8 mouse cellular contexts compared by ENCODE assay signal in genomic region chr4:128654505-128655381, GRCm38 (mm10). TPM values are rescaled to one million over a fixed set of nuclear protein-coding genes. Genes with fewer than 3 reads are reported as not detected.
DNase-seq lines count a peak whose midpoint lies in the region; ATAC-seq lines count a peak whose summit lies in the region.

Gene Phc2, plus strand, starts transcription at chr4:128654702.

- peak within 1 kb of the TSS; percentile 47 for H3K27ac ChIP-seq in embryonic facial prominence, embryonic 11.5 days (replicated peaks; ENCODE audit: low read depth, low read length)
- peak within 1 kb of the TSS; percentile 57 for H3K27ac ChIP-seq in intestine, embryonic 16.5 days (ENCODE audit: low read length)

- peak; percentile 92 for ATAC-seq in embryonic facial prominence, embryonic 11.5 days (replicated peaks; ENCODE audit: insufficient number of reproducible peaks, low FRiP score, low TSS enrichment, low read depth)
- peak; percentile 98 for ATAC-seq in intestine, embryonic 16.5 days

- peak within 1 kb of the TSS; percentile 76 for H3K9ac ChIP-seq in embryonic facial prominence, embryonic 11.5 days (replicated peaks; ENCODE audit: low read length)
- H3K9ac ChIP-seq in intestine, embryonic 16.5 days (ENCODE audit: low read depth, low read length), result peak within 1 kb of the TSS; percentile 93

- peaks cover 4% of the 10 kb centered on the region; the same call in 1 of the 2 replicates for H3K4me1 ChIP-seq in embryonic facial prominence, embryonic 11.5 days (ENCODE audit: control insufficient read depth, insufficient read depth, low read length)
- H3K4me1 ChIP-seq in intestine, embryonic 16.5 days (ENCODE audit: control insufficient read depth, insufficient read depth, low read length), result peaks cover 14% of the 10 kb centered on the region; the same call in 1 of the 2 replicates

- peak within 1 kb of the TSS; percentile 70 for H3K4me3 ChIP-seq in embryonic facial prominence, embryonic 11.5 days (ENCODE audit: low read depth, low read length)
- H3K4me3 ChIP-seq in intestine, embryonic 16.5 days (ENCODE audit: low read length), result peak within 1 kb of the TSS; percentile 74

- no peaks in the 10 kb centered on the region; the same call in 1 of the 2 replicates for H3K27me3 ChIP-seq in embryonic facial prominence, embryonic 11.5 days (ENCODE audit: control insufficient read depth, insufficient read depth, low read length)
- no peaks in the 10 kb centered on the region for H3K27me3 ChIP-seq in intestine, embryonic 16.5 days (replicated peaks; ENCODE audit: control insufficient read depth, insufficient read depth, low read length)

- under 1% methylated on average over 56 of the region's 85 CpGs for WGBS in embryonic facial prominence, embryonic 11.5 days
- under 1% methylated on average over 69 of the region's 85 CpGs for WGBS in intestine, embryonic 16.5 days

- intact Hi-C loops in left cerebral cortex, postnatal 25 days (cut with DNase I), result loop anchor here (1.0 to 2.0 kb wide), 2 partner anchors 42 to 44 kb away; no protein-coding TSS in a partner anchor

- no peaks in the 10 kb centered on the region for H3K36me3 ChIP-seq in embryonic facial prominence, embryonic 11.5 days (replicated peaks; ENCODE audit: control insufficient read depth, insufficient read depth, low read depth, low read length)
- H3K36me3 ChIP-seq in intestine, embryonic 16.5 days (ENCODE audit: control insufficient read depth, insufficient read depth, low read length), result no peaks in the 10 kb centered on the region

- DNase-seq in adrenal gland, postnatal 25 days, result peak; percentile 92
- peak; percentile 98 for DNase-seq in embryonic facial prominence, embryonic 11.5 days (ENCODE audit: low spot score)
- DNase-seq in gonadal fat pad, adult 2 months (ENCODE audit: low read depth), result peak; percentile 57
- peak; percentile 97 to 98 for DNase-seq in left cerebral cortex, postnatal 25 days (ENCODE audit: low spot score in 2 of 2)
- DNase-seq in mesoderm, embryonic 11.5 days (ENCODE audit: low read depth, low spot score), result peak; percentile 96
- peak; percentile 97 for DNase-seq in right cerebral cortex, postnatal 25 days
- peak; percentile 85 to 91 for DNase-seq in urinary bladder, postnatal 36 days (ENCODE audit: low spot score in 2 of 2)

- peak within 1 kb of the TSS; percentile 96 for H3K4me2 ChIP-seq in embryonic facial prominence, embryonic 11.5 days (ENCODE audit: low read depth, low read length)
- H3K4me2 ChIP-seq in intestine, embryonic 16.5 days (ENCODE audit: low read depth, low read length), result peak within 1 kb of the TSS; percentile 96

- H3K9me3 ChIP-seq in embryonic facial prominence, embryonic 11.5 days (replicated peaks; ENCODE audit: control insufficient read depth, low read length), result no peaks in the 10 kb centered on the region
- no peaks in the 10 kb centered on the region for H3K9me3 ChIP-seq in intestine, embryonic 16.5 days (ENCODE audit: control insufficient read depth, low read length)

RNA-seq across cellular contexts. Expression of gene Phc2, which starts in this region (rescaled TPM):
- 67.8 and 70.3 TPM in 2 replicates for total RNA-seq in adrenal gland, postnatal 25 days (2021)
- 65.7 and 68.0 TPM in 2 replicates for polyA plus RNA-seq in embryonic facial prominence, embryonic 11.5 days (2014; fragmentation: Nextera tagmentation; extraction: Ambion mirVana)
- 72.2 and 83.8 TPM in 2 replicates for polyA plus RNA-seq in gonadal fat pad, adult 2 months (2012; rRNA removed)
- polyA plus RNA-seq in intestine, embryonic 16.5 days (2015; fragmentation: Nextera tagmentation; extraction: Ambion mirVana), result 9.9 and 10.3 TPM in 2 replicates
- total RNA-seq in left cerebral cortex, postnatal 25 days (2021), result 10 to 100 TPM; 82.7 to 92.4 TPM

Comparison
In these comparisons a context has a peak if more than half of its experiments do, and no peak if none do; other contexts are left out.
1. Peak in every context shown above with its lines: DNase-seq, ATAC-seq, H3K4me3 ChIP-seq and H3K27ac ChIP-seq.